Mouse (Mus musculus) embryonic facial prominence, embryonic 13.5 days (tissue): Measurements from ENCODE around the gene Rpl13a. TPM values are rescaled to one million over a fixed set of nuclear protein-coding genes. Genes with fewer than 3 reads are reported as not detected.

ENCODE experiments used
- ATAC-seq: fragments of 200-750 bp; cut with Nextera tagmentation; 2 replicates; pipeline ENCODE4 v1.8.0; 2017; ENCODE audit warnings: low read depth; ENCODE audit not compliant: insufficient number of reproducible peaks, insufficient read depth, low FRiP score, low TSS enrichment
- H3K27ac ChIP-seq: fragments of 300-500 bp; sonication (generic); 2 replicates; pipeline ENCODE4 v1.5.1; 2015; ENCODE audit warnings: moderate library complexity, mild to moderate bottlenecking, inconsistent platforms
- H3K27me3 ChIP-seq: fragments of 300-500 bp; sonication (generic); 2 replicates; pipeline ENCODE4 v1.6.1; 2015; ENCODE audit warnings: mild to moderate bottlenecking, inconsistent platforms
- H3K36me3 ChIP-seq: fragments of 300-500 bp; sonication (generic); 2 replicates; pipeline ENCODE4 v1.6.1; 2015; ENCODE audit warnings: mild to moderate bottlenecking, inconsistent platforms
- H3K4me1 ChIP-seq: fragments of 300-500 bp; sonication (generic); 2 replicates; pipeline ENCODE4 v1.6.1; 2015; ENCODE audit warnings: inconsistent platforms
- H3K4me2 ChIP-seq: fragments of 300-500 bp; sonication (generic); 2 replicates; pipeline ENCODE4 v1.6.1; 2015; ENCODE audit warnings: moderate library complexity, mild to moderate bottlenecking, inconsistent platforms
- H3K4me3 ChIP-seq: fragments of 300-500 bp; sonication (generic); 2 replicates; pipeline ENCODE4 v1.5.1; 2015; ENCODE audit warnings: mild to moderate bottlenecking, inconsistent platforms
- H3K9ac ChIP-seq: fragments of 300-500 bp; sonication (generic); 2 replicates; pipeline ENCODE4 v1.6.1; 2015; ENCODE audit warnings: mild to moderate bottlenecking, inconsistent platforms
- H3K9me3 ChIP-seq: fragments of 300-500 bp; sonication (generic); 2 replicates; pipeline ENCODE4 v1.6.1; 2016; ENCODE audit warnings: inconsistent platforms
- WGBS: fragments of 180-500 bp; shearing (Covaris S2); methylation state at CpG from one replicate; pipeline ENCODE4 v1.1.7; 2015; ENCODE audit warnings: mixed read lengths; 5-methylcytosine and 5-hydroxymethylcytosine counted together
- polyA plus RNA-seq: library from polyadenylated mRNA; unstranded; fragments of >200 nt; fragmentation: Nextera tagmentation; extraction: Ambion mirVana; gene quantifications from 2 replicates; pipeline ENCODE4 v1.2.1, GENCODE M21; 2015

Rpl13a gene
- polyA plus RNA-seq, 1 experiment from 2014 or later, result 1,588 TPM

DNA sequence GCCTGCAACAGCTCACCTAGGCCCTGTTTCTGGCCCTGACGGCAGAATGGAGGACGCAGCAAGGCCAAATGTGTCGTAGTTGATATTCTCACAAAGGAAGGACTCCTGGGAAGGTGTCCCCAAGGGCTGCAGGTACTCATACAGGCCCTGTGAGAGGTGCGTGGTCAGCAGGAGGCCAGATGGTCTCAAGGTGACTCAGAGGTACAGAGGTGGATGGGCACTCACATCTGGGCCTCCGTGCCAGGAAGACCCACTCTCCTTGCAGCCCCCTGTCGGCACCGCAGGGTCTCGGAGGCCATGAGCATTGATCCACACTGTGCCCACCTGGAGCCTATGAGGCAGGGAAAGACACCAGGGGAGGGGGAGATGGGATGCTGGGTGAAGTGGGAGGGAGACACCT, 16.9 kb upstream of the Rpl13a start:
- Histone ChIP-seq H3K9me3 (no peaks in the 10 kb centered on the region), H3K4me1 (peaks cover 2% of the 10 kb centered on the region), H3K36me3 (peaks cover 76% of the 10 kb centered on the region), H3K9ac (no peak overlapping the region), H3K27me3 (no peaks in the 10 kb centered on the region), H3K4me2 (no peak overlapping the region), H3K27ac (no peak overlapping the region), H3K4me3 (no peak overlapping the region)
- WGBS, result 94% methylated on average over 8 of the region's 8 CpGs
- ATAC-seq, result no peak

DNA sequence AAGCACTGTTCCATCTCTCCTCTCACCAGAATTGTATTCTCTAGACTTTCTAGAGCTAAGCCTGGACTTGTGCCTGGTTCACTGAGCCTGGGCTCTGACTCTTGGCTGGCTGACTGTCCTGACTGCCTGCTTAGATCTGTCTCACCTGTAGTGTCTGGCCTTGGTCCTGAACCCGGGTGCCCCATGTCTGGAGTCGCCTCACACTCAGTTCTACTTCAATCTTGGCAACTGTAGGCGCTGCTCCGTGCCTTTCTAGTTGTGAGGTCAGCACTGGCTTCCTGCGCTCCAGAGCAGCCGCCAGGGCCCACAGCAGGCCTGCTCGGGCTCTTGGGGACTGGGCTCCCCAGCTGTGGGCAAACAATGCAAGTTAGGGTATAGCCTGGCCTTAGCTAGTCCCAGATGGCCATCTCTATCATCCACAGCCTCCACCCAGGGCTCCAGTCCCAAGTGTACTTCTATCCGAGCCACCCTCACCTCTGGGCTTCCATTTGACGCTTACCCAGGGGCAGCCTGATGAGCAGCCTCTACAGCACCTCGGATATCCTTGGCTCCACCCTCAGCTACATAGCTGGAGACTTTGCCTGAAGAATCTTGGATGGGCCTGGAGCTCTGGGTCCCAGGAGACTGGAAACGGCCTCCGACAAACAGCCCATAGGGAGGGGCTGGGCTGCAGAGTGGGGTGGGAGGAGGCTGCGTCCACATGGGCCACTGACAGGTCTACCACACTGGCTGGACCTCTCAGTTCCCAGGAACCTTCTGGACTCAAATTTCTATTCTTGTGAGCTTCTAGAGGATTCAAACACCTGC, 16.0 kb upstream of the Rpl13a start:
- 87% methylated on average over 13 of the region's 13 CpGs for WGBS
- ATAC-seq, result no peak
- no peaks in the 10 kb centered on the region for H3K4me1 ChIP-seq
- no peaks in the 10 kb centered on the region for H3K9me3 ChIP-seq
- no peak overlapping the region for H3K4me3 ChIP-seq
- H3K36me3 ChIP-seq, result peaks cover 80% of the 10 kb centered on the region
- no peak overlapping the region for H3K4me2 ChIP-seq
- no peak overlapping the region for H3K27ac ChIP-seq
- no peak overlapping the region for H3K9ac ChIP-seq
- no peaks in the 10 kb centered on the region for H3K27me3 ChIP-seq

DNA sequence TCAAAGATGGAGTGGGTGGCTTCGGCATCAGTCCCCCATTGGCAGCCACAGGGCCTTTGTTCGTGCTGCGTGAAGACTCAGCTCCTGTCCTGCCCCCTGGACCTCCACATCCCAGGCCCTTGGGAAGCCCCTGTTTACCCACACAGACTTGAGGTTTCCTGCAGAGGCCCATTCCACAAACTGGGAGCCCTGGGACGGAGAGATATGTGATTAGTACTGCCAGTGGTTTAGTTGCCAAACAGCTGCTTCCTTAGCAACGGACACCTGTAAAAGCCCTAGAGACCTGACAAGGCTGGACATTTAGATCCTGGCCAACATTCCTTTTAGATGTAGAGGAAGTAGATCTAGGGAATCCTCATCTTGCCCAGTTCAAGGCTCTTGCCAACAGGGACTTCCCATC, 13.4 kb upstream of the Rpl13a start:
- H3K4me1 ChIP-seq, result no peaks in the 10 kb centered on the region
- no peak overlapping the region for H3K4me3 ChIP-seq
- H3K9ac ChIP-seq, result peak overlapping the region; percentile 27; the same call in 1 of the 2 replicates
- no peaks in the 10 kb centered on the region for H3K9me3 ChIP-seq
- H3K27me3 ChIP-seq, result no peaks in the 10 kb centered on the region
- 91% methylated on average over 5 of the region's 5 CpGs for WGBS
- H3K27ac ChIP-seq, result no peak overlapping the region
- H3K4me2 ChIP-seq, result no peak overlapping the region
- ATAC-seq, result no peak
- H3K36me3 ChIP-seq, result peaks cover 62% of the 10 kb centered on the region

DNA sequence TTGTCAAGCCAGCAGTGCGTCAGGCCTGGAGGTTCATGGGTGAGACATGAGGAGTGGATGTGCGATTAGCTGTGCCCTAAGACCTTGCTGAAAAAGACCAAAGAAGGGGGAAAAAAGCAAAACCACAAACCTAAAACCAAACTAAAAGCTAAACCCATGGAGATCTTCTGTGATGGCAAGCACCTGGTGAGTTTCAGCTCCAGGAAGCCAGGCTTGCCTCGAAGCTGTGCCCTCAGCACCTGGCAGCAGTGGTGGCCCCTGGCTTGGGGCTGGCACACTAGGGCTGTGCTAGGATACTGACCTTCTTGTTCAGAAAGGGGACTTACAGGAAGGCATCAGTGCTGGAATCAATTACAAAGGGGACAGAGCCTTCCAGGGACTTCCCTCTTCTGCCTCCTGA, 12.8 kb upstream of the Rpl13a start:
- no peaks in the 10 kb centered on the region for H3K4me1 ChIP-seq
- H3K36me3 ChIP-seq, result peaks cover 56% of the 10 kb centered on the region
- no peak overlapping the region for H3K4me3 ChIP-seq
- ATAC-seq, result no peak
- WGBS, result 87% methylated on average over 3 of the region's 3 CpGs
- H3K27me3 ChIP-seq, result no peaks in the 10 kb centered on the region
- no peak overlapping the region for H3K27ac ChIP-seq
- H3K9ac ChIP-seq, result no peak overlapping the region
- H3K4me2 ChIP-seq, result no peak overlapping the region
- H3K9me3 ChIP-seq, result no peaks in the 10 kb centered on the region

DNA sequence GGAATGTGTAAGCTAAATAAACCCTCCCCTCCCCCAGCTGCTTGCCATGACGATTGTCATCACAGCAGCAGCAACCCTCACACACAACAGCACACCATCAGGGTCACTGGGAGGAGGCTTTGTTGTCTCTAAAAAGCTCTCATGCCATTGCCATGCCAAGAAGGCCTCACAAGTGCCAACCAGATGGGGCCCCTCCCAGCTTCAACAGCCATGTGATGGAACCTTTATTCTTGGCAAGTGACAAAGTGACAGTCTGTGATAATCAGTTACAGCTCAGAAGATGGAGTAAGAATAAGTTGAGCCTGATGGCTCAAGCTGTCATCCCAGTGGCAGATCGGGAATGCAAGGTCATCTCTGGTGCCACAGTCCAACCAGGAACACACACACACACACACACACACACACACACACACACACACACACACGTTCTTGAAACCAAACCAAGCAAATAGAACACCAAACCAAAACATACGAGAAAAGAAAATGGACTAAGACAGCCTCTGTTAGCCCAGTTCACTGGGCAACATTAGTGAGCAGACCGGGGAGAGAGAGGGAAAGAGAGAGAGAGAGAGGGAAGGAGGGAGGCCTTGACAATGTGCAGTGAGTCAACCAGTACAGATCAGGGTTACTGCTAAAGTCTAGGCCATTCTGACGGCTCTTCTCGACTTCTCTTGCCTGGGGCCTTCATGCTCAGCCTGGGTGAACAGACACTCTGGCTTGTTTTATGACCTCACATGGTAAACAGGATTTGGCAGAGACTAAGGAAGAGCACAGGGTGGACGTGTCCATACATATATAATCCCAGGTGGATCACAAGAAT, 11.6 kb upstream of the Rpl13a start:
- no peak for ATAC-seq
- H3K4me1 ChIP-seq, result peaks cover 7% of the 10 kb centered on the region
- no peak overlapping the region for H3K27ac ChIP-seq
- H3K36me3 ChIP-seq, result peaks cover 44% of the 10 kb centered on the region
- no peaks in the 10 kb centered on the region for H3K9me3 ChIP-seq
- H3K27me3 ChIP-seq, result peaks cover 7% of the 10 kb centered on the region; the same call in 1 of the 2 replicates
- H3K4me3 ChIP-seq, result no peak overlapping the region
- no peak overlapping the region for H3K9ac ChIP-seq
- WGBS, result 70% methylated on average over 8 of the region's 8 CpGs
- no peak overlapping the region for H3K4me2 ChIP-seq

DNA sequence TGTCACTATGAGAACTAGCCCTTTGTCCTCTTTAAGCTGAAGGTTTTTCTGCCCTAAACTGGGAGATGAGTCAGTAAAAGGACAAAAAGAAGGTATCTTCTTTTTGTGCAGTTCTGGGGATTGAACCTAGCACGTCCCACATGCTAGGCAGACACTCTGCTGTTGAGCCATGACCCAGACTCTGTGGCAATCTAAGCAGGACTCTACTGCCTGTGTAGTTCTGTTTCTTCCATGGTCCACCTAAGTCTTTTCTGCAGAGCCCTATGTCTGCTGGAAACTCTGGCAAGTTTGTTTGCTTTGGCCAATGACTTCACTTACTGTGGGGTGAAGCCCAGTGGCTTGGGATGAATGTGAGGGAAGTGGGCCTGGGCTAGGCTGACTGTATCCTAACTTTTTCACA, 9.8 kb upstream of the Rpl13a start:
- Histone ChIP-seq H3K9ac (no peak overlapping the region), H3K27ac (no peak overlapping the region), H3K27me3 (peaks cover 15% of the 10 kb centered on the region; the same call in 1 of the 2 replicates), H3K36me3 (peaks cover 27% of the 10 kb centered on the region), H3K4me1 (peaks cover 7% of the 10 kb centered on the region), H3K9me3 (no peaks in the 10 kb centered on the region), H3K4me2 (no peak overlapping the region), H3K4me3 (no peak overlapping the region)
- ATAC-seq, result no peak
- 77% methylated on average over 1 of the region's 1 CpGs for WGBS

DNA sequence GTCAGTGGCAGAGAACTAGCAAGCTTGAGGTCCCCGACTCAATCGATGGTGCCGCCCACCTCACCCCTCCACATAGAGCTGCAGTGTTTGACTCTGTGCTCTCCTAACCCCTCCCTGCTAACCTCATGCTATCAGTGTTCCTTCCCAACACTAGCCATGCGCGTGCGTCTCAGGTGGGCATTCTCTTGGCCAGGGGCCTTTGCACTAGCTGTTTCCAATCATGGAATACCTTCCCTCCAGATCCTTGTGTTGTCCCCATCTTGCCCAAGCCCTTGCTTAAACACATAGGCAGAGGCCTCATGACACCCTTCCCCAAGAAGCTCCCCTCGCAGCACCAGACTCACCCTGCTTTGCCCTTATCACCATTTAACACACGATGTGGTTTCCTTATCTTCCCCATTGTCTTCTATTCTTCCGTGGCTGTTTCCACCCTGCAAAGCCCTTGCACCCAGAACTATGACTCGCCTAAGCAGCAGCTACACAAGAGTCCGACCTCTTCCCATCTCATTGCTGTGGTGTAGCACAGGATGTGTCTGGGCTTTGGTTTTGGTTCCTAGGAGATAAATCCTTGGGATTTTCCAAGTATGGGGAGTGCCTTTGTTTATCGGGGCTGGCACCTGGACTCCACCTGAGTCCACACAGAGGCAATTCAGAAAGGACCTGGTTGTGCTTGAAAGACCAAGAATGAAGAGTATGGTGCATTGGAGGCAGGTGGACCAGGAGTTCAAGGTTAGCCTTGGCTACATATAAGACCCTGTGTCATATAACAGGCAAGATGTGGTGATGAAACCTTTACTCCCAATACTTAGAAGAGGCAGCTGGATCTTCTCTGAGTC, 8.8 kb upstream of the Rpl13a start:
- no peak overlapping the region for H3K4me3 ChIP-seq
- H3K9me3 ChIP-seq, result no peaks in the 10 kb centered on the region
- H3K36me3 ChIP-seq, result peaks cover 17% of the 10 kb centered on the region
- no peak for ATAC-seq
- H3K4me1 ChIP-seq, result peaks cover 7% of the 10 kb centered on the region
- no peak overlapping the region for H3K4me2 ChIP-seq
- H3K27me3 ChIP-seq, result peaks cover 15% of the 10 kb centered on the region; the same call in 1 of the 2 replicates
- 88% methylated on average over 12 of the region's 12 CpGs for WGBS
- no peak overlapping the region for H3K27ac ChIP-seq
- no peak overlapping the region for H3K9ac ChIP-seq

DNA sequence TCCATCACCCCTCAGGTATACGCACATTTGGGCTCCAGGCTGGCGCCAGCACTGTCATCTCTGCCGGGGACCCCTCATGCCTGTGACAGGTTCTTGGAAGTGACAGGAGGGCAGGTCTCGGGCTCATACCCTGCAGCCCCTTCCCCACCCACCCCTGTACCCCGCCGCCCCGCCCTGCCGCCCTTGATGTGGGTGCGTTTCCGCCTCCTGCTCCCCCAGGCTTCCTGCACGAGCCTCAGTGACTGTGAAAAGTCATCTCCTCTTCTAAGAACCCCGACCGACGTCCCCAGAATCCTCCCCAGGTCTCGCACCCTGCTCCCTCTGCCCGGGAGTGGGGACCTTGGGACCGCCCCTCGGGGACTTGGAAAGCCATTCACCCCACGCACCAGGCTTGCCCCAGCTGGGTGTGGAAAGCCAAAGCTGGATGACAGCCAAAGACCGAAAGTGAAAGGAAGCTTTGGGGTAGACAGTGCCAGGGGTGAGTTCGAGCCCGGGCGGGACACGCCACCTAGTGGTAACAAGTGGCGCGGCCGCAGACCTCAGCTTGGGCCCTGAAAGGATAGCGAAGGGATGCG, 7.5 kb upstream of the Rpl13a start, which contains the start of the genes Gm45713 and Flt3l:
Gm45713 (minus strand) TSS at position 239 of the 575 bp plus-strand sequence.
Flt3l (minus strand) TSS at position 440 of the 575 bp plus-strand sequence.
- Histone ChIP-seq H3K4me3 (peak within 1 kb of the TSS; percentile 56), H3K9ac (peak within 1 kb of the TSS; percentile 77), H3K27ac (peak within 1 kb of the TSS; percentile 5; the same call in 1 of the 2 replicates), H3K4me1 (peaks cover 7% of the 10 kb centered on the region), H3K36me3 (0 out of 2 replicates have a peak, but pooled peaks cover 4% of the 10 kb centered on the region), H3K4me2 (peak within 1 kb of the TSS; percentile 72), H3K27me3 (peaks cover 15% of the 10 kb centered on the region; the same call in 1 of the 2 replicates), H3K9me3 (no peaks in the 10 kb centered on the region)
- peak; percentile 60 for ATAC-seq
- 2% methylated on average over 29 of the region's 29 CpGs for WGBS

DNA sequence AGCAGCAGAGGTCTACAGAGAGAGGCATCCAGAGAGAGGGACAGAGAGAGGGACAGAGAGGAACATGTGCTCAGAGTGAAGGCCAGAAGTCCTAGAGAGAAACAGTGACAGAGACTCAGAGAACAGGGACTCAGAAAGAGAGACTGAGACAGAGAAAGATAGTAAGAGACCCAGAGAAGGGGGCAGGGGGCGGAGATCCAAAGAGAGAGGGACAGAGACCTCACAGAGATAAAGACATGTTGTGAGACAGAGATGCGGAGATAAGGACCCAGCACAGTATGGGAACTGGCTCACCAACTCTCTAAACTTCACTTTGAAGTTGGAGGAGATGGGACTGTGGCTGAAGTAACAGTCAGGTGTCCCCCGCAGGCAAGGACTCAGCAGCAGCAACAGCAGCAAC, 6.8 kb upstream of the Rpl13a start:
- H3K36me3 ChIP-seq, result 0 out of 2 replicates have a peak, but pooled peaks cover 4% of the 10 kb centered on the region
- H3K4me1 ChIP-seq, result peaks cover 7% of the 10 kb centered on the region
- H3K4me3 ChIP-seq, result peak overlapping the region; percentile 56
- peaks cover 15% of the 10 kb centered on the region; the same call in 1 of the 2 replicates for H3K27me3 ChIP-seq
- no peak for ATAC-seq
- H3K9me3 ChIP-seq, result no peaks in the 10 kb centered on the region
- H3K4me2 ChIP-seq, result peak overlapping the region; percentile 72
- WGBS, result 80% methylated on average over 3 of the region's 3 CpGs
- H3K9ac ChIP-seq, result peak overlapping the region; percentile 77
- peak overlapping the region; percentile 5; the same call in 1 of the 2 replicates for H3K27ac ChIP-seq

DNA sequence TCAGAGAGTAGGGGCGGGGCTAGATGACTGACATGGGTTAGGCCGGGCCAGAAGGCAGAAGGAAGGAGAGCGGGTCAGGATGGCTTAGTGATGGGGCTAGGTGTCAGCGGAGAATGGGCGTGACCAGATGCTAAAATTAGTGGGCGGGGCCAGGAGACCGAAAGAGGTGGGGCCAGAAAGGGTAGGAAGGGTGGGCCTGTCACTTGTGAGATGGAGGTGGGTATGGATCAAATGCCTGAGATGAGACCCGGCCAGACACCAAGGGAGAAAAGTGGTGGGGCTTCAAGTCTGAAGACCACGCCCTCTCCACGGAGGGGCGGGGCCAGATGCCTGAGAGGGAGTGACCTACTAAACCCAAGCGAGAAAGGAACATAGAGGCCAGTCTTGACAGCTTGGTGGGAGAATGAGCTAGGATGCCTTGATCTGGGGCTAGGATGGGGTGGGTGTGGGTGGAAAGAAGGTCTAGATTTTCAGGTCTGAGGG, 6.0 kb upstream of the Rpl13a start:
- no peaks in the 10 kb centered on the region for H3K9me3 ChIP-seq
- peak; percentile 61 for ATAC-seq
- peaks cover 11% of the 10 kb centered on the region for H3K4me1 ChIP-seq
- H3K36me3 ChIP-seq, result 0 out of 2 replicates have a peak, but pooled peaks cover under 1% of the 10 kb centered on the region
- 8% methylated on average over 12 of the region's 12 CpGs for WGBS
- peaks cover 15% of the 10 kb centered on the region; the same call in 1 of the 2 replicates for H3K27me3 ChIP-seq
- no peak overlapping the region for H3K27ac ChIP-seq
- no peak overlapping the region; the same call in 1 of the 2 replicates for H3K4me2 ChIP-seq
- H3K4me3 ChIP-seq, result no peak overlapping the region
- no peak overlapping the region for H3K9ac ChIP-seq
